Mouse (Mus musculus): ENCODE data around the gene Slc45a3. TPM values are rescaled to one million over a fixed set of nuclear protein-coding genes. Genes with fewer than 3 reads are reported as not detected.

Gene Slc45a3
- polyA plus RNA-seq, 1 experiment, result 5.7 TPM

- Histone ChIP-seq H3K27ac (ENCODE audit: control insufficient read depth, insufficient read depth, low read depth, low read length) (no peak overlapping the region), H3K36me3 (ENCODE audit: control insufficient read depth, insufficient read depth, low read length) (no peaks in the 10 kb centered on the region), H3K4me1 (ENCODE audit: control insufficient read depth, insufficient read depth, low read length) (no peaks in the 10 kb centered on the region), H3K4me3 (ENCODE audit: control insufficient read depth, low read depth, low read length) (no peak overlapping the region), H3K27me3 (ENCODE audit: control insufficient read depth, insufficient read depth, low read length) (no peaks in the 10 kb centered on the region)
- TF ChIP-seq CTCF (IDR thresholded peaks at IDR 0.05; ENCODE audit: control insufficient read depth, insufficient read depth, insufficient replicate concordance, low read depth, low read length) (no peak), POLR2A (IDR thresholded peaks at IDR 0.05; ENCODE audit: control insufficient read depth, low read depth, low read length) (no peak)
Measured at GRCm38 (mm10) chr1:131940711-131941244, 22.0 kb upstream of the Slc45a3 start.

GRCm38 (mm10) chr1:131941501-131941900, 21.3 kb upstream of the Slc45a3 start:
- no peak overlapping the region for H3K27ac ChIP-seq (ENCODE audit: control insufficient read depth, insufficient read depth, low read depth, low read length)
- H3K4me3 ChIP-seq (ENCODE audit: control insufficient read depth, low read depth, low read length), result no peak overlapping the region
- H3K4me1 ChIP-seq (ENCODE audit: control insufficient read depth, insufficient read depth, low read length), result no peaks in the 10 kb centered on the region
- H3K27me3 ChIP-seq (ENCODE audit: control insufficient read depth, insufficient read depth, low read length), result no peaks in the 10 kb centered on the region
- no peaks in the 10 kb centered on the region for H3K36me3 ChIP-seq (ENCODE audit: control insufficient read depth, insufficient read depth, low read length)
- no peak for TF ChIP-seq CTCF (IDR thresholded peaks at IDR 0.05; ENCODE audit: control insufficient read depth, insufficient read depth, insufficient replicate concordance, low read depth, low read length)
- no peak for TF ChIP-seq POLR2A (IDR thresholded peaks at IDR 0.05; ENCODE audit: control insufficient read depth, low read depth, low read length)

GRCm38 (mm10) chr1:131942621-131943590, 19.9 kb upstream of the Slc45a3 start:
- H3K4me3 ChIP-seq (ENCODE audit: control insufficient read depth, low read depth, low read length), result no peak overlapping the region
- H3K27me3 ChIP-seq (ENCODE audit: control insufficient read depth, insufficient read depth, low read length), result no peaks in the 10 kb centered on the region
- no peak for TF ChIP-seq CTCF (IDR thresholded peaks at IDR 0.05; ENCODE audit: control insufficient read depth, insufficient read depth, insufficient replicate concordance, low read depth, low read length)
- TF ChIP-seq POLR2A (IDR thresholded peaks at IDR 0.05; ENCODE audit: control insufficient read depth, low read depth, low read length), result no peak
- H3K27ac ChIP-seq (ENCODE audit: control insufficient read depth, insufficient read depth, low read depth, low read length), result no peak overlapping the region
- H3K36me3 ChIP-seq (ENCODE audit: control insufficient read depth, insufficient read depth, low read length), result no peaks in the 10 kb centered on the region
- no peaks in the 10 kb centered on the region for H3K4me1 ChIP-seq (ENCODE audit: control insufficient read depth, insufficient read depth, low read length)

GRCm38 (mm10) chr1:131945674-131946440, 16.9 kb upstream of the Slc45a3 start:
- H3K36me3 ChIP-seq (ENCODE audit: control insufficient read depth, insufficient read depth, low read length), result no peaks in the 10 kb centered on the region
- no peaks in the 10 kb centered on the region for H3K27me3 ChIP-seq (ENCODE audit: control insufficient read depth, insufficient read depth, low read length)
- TF ChIP-seq CTCF (IDR thresholded peaks at IDR 0.05; ENCODE audit: control insufficient read depth, insufficient read depth, insufficient replicate concordance, low read depth, low read length), result no peak
- TF ChIP-seq POLR2A (IDR thresholded peaks at IDR 0.05; ENCODE audit: control insufficient read depth, low read depth, low read length), result no peak
- H3K27ac ChIP-seq (ENCODE audit: control insufficient read depth, insufficient read depth, low read depth, low read length), result no peak overlapping the region
- no peak overlapping the region for H3K4me3 ChIP-seq (ENCODE audit: control insufficient read depth, low read depth, low read length)
- no peaks in the 10 kb centered on the region for H3K4me1 ChIP-seq (ENCODE audit: control insufficient read depth, insufficient read depth, low read length)

GRCm38 (mm10) chr1:131946462-131947215, 16.1 kb upstream of the Slc45a3 start:
- no peaks in the 10 kb centered on the region for H3K4me1 ChIP-seq (ENCODE audit: control insufficient read depth, insufficient read depth, low read length)
- no peak for TF ChIP-seq POLR2A (IDR thresholded peaks at IDR 0.05; ENCODE audit: control insufficient read depth, low read depth, low read length)
- no peak for TF ChIP-seq CTCF (IDR thresholded peaks at IDR 0.05; ENCODE audit: control insufficient read depth, insufficient read depth, insufficient replicate concordance, low read depth, low read length)
- no peak overlapping the region for H3K4me3 ChIP-seq (ENCODE audit: control insufficient read depth, low read depth, low read length)
- no peaks in the 10 kb centered on the region for H3K27me3 ChIP-seq (ENCODE audit: control insufficient read depth, insufficient read depth, low read length)
- H3K27ac ChIP-seq (ENCODE audit: control insufficient read depth, insufficient read depth, low read depth, low read length), result no peak overlapping the region
- no peaks in the 10 kb centered on the region for H3K36me3 ChIP-seq (ENCODE audit: control insufficient read depth, insufficient read depth, low read length)

GRCm38 (mm10) chr1:131947997-131948525, 14.7 kb upstream of the Slc45a3 start:
- H3K27ac ChIP-seq (ENCODE audit: control insufficient read depth, insufficient read depth, low read depth, low read length), result no peak overlapping the region
- TF ChIP-seq POLR2A (IDR thresholded peaks at IDR 0.05; ENCODE audit: control insufficient read depth, low read depth, low read length) (no peak), CTCF (IDR thresholded peaks at IDR 0.05; ENCODE audit: control insufficient read depth, insufficient read depth, insufficient replicate concordance, low read depth, low read length) (no peak)
- no peaks in the 10 kb centered on the region for H3K4me1 ChIP-seq (ENCODE audit: control insufficient read depth, insufficient read depth, low read length)
- H3K27me3 ChIP-seq (ENCODE audit: control insufficient read depth, insufficient read depth, low read length), result no peaks in the 10 kb centered on the region
- no peak overlapping the region for H3K4me3 ChIP-seq (ENCODE audit: control insufficient read depth, low read depth, low read length)
- H3K36me3 ChIP-seq (ENCODE audit: control insufficient read depth, insufficient read depth, low read length), result no peaks in the 10 kb centered on the region
